Mouse (Mus musculus) NIH3T3 (cell line): ENCODE results near the gene Sertad3.
"Not testable (repeated sequence)": the region's sequence is repeated elsewhere in the genome, so short reads cannot be mapped to it uniquely, and the experiment has no call there.

Experiments used
- DNase-seq: peaks from one replicate; pipeline ENCODE4 v3.0.0-alpha.2; 2012; ENCODE audit warnings: low read depth

Gene Sertad3

GRCm38 (mm10) chr7:27493022-27493421 lies 19.5 kb downstream of the Sertad3 start:
- DNase-seq, result no peak

GRCm38 (mm10) chr7:27493450-27493849 lies 19.9 kb downstream of the Sertad3 start:
- DNase-seq, result no peak

- not testable (repeated sequence) for DNase-seq
These were observed 21.2 kb downstream of the Sertad3 start for GRCm38 (mm10) chr7:27494659-27495367.

- no peak for DNase-seq
These were observed 25.5 kb downstream of the Sertad3 start, which contains the start of gene Prx for GRCm38 (mm10) chr7:27499036-27499435. Prx (plus strand) TSS chr7:27499324.

- DNase-seq, result no peak
These were observed 28.1 kb downstream of the Sertad3 start for GRCm38 (mm10) chr7:27501620-27502019.

- DNase-seq, result peak; percentile 83
These were observed 33.3 kb downstream of the Sertad3 start for GRCm38 (mm10) chr7:27506765-27507370.

- DNase-seq, result peak; percentile 99
These were observed 34.4 kb downstream of the Sertad3 start for GRCm38 (mm10) chr7:27507711-27508647.

- DNase-seq, result peak; percentile 84
These were observed 35.1 kb downstream of the Sertad3 start for GRCm38 (mm10) chr7:27508648-27509005.

- DNase-seq, result no peak
These were observed 37.2 kb downstream of the Sertad3 start for GRCm38 (mm10) chr7:27510809-27511208.

- no peak for DNase-seq
These were observed 41.4 kb downstream of the Sertad3 start for GRCm38 (mm10) chr7:27514961-27515360.

GRCm38 (mm10) chr7:27518314-27518713 lies 44.7 kb downstream of the Sertad3 start:
- DNase-seq, result no peak

GRCm38 (mm10) chr7:27520104-27520503 lies 46.5 kb downstream of the Sertad3 start:
- DNase-seq, result no peak

GRCm38 (mm10) chr7:27520599-27520998 lies 47.0 kb downstream of the Sertad3 start:
- DNase-seq, result peak; percentile 12

GRCm38 (mm10) chr7:27522967-27523366 lies 49.4 kb downstream of the Sertad3 start, which contains the start of gene Hipk4:
Hipk4 (plus strand) TSS chr7:27523267.
- no peak for DNase-seq

- DNase-seq, result no peak
These were observed 50.2 kb downstream of the Sertad3 start for GRCm38 (mm10) chr7:27523805-27524204.

- DNase-seq, result peak; percentile 96
These were observed 52.7 kb downstream of the Sertad3 start for GRCm38 (mm10) chr7:27526039-27526827.
